Mouse (Mus musculus) right cerebral cortex, postnatal 25 days (tissue): ENCODE data around the gene Lipc.
"Not testable (repeated sequence)": the region's sequence is repeated elsewhere in the genome, so short reads cannot be mapped to it uniquely, and the experiment has no call there.

ENCODE experiments used
- DNase-seq: peaks from one replicate; pipeline ENCODE4 v3.0.0; 2022

Gene Lipc

DNA sequence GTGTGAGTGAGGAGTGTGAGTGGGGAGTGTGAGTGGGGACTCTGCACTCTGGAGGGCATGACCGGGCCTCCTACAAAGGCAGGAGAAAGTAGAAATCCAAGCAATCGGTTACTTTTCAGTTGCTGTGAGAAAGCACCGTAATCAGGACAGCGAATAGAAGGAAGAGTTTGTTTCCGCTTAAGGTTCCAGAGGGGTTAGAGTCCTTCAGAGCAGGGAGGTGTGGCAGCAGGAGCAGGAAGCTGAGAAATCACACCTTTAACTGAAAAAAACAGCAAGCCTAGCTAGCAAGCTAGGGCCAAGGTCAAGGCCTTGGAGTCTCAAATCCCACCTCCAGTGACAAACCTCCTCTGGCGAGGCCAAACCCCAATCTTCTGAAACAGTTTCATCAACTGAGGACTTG, 97.1 kb downstream of the Lipc start:
- no peak for DNase-seq

DNA sequence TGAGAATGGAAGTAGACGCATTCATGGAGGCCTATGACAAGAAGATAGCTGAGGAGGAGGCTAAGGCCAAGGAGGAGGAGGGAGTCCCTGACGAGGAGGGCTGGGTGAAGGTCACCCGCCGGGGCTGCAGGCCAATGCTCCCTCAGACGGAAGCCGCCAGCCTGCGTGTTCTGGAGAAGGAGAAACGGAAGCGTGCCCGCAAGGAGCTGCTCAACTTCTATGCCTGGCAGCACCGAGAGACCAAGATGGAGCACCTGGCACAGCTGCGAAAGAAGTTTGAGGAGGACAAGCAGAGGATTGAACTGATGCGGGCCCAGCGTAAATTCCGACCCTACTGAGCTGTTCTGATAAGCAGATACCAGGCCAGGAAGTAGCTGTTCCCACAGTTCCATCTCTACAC, 98.9 kb downstream of the Lipc start:
- DNase-seq: not testable (repeated sequence)

- no peak for DNase-seq
These were observed 100.5 kb downstream of the Lipc start for GRCm38 (mm10) chr9:70851533-70851932.

- DNase-seq: no peak
These were observed 103.8 kb downstream of the Lipc start for GRCm38 (mm10) chr9:70848135-70848770.

- DNase-seq: no peak
These were observed 104.4 kb downstream of the Lipc start for GRCm38 (mm10) chr9:70847627-70848051.

GRCm38 (mm10) chr9:70843270-70843669, 108.8 kb downstream of the Lipc start:
- no peak for DNase-seq

- DNase-seq: no peak
These were observed 109.6 kb downstream of the Lipc start for GRCm38 (mm10) chr9:70842300-70842941.

- DNase-seq: no peak
These were observed 110.4 kb downstream of the Lipc start for GRCm38 (mm10) chr9:70841426-70842215.

GRCm38 (mm10) chr9:70840861-70841341, 111.1 kb downstream of the Lipc start:
- DNase-seq: no peak

GRCm38 (mm10) chr9:70838132-70838911, 113.7 kb downstream of the Lipc start:
- DNase-seq: no peak

GRCm38 (mm10) chr9:70834730-70835154, 117.3 kb downstream of the Lipc start:
- DNase-seq: no peak

DNA sequence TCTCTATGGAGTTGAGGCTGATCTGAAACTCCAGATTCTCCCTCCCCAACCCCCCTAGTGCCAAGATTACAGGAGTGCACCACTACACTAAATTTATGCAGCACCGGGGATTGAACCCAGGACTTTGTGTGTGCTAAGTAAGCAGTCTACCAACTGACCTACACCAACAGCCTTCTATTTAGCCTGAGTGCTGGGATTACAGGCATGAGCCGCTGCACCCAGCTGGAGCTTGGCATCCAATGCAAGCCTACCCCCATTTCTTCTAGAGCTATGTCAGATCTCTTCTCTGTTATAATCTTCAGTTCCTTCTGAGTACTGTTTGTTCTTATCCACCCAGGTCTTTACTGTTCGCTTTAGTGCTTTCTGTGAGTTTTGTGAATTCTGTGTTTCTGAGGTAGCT, 117.8 kb downstream of the Lipc start:
- no peak for DNase-seq

- no peak for DNase-seq
These were observed 118.7 kb downstream of the Lipc start for GRCm38 (mm10) chr9:70833111-70833908.

GRCm38 (mm10) chr9:70832231-70832630, 119.8 kb downstream of the Lipc start:
- DNase-seq: no peak

DNA sequence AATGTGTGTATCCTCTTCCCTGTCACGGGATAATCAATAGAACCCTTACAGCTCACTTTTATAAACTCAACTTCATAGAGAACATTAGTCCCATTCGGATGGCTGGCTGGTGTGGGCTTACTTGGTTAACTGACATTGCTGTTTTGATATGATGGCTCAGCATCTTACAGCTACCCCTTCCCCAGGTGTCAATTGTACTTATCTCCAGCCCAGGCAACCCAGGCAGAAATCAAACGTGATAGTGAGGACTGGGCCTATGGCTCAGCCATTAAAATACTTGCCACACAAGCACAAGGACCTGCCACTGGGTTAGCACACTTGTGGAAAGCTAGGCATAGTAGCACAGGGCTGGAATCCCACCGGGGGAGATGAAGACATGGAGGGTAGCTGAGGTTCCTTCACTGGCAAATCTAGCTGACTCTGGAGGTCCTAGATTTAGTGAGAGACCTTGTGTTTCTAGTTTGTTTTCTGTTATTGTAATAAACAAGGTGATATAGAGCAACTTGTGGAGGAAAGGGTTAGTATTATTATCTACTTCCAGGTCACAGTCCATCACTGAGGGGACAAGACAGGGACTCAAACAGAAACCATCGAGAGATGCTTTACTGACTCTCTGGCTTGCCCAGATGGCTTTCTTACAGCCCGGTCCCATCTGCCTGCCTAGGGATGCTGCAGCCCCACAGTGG, 121.0 kb downstream of the Lipc start:
- no peak for DNase-seq

DNA sequence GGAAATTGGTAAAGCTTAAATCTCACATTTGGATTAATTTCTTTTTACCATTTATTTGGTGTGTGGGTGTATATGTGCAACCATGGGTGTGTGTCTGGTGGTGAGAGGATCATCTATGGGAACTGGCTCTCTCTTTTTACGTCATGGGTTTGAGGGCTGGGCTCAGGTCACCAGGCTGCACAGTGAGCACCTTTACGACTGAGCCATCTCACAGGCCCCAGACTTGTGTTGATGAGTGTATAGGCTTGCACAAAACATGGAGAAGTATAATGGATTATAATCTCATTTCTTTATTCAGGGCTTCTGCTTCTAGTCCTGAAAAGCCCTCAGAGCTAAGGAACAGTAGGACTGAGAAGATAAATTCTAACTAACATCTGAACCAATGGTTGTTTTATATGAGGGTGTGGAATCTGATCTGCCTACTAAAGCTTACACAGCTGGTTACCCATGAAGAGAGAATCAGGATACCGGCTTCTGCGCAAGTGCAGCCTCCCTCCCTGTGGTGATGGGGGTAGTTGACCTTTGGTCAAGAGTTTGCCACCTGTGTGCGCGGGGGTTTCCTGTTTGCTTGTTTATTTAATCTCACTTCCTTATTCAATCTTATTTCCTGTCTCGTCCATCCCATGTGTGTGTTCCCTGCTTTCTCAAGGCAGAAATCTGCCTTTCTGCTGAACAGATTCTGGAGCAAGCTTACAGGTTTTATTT, 122.1 kb downstream of the Lipc start:
- no peak for DNase-seq

- no peak for DNase-seq
These were observed 124.1 kb downstream of the Lipc start for GRCm38 (mm10) chr9:70827911-70828310.

GRCm38 (mm10) chr9:70824103-70824502, 127.9 kb downstream of the Lipc start:
- no peak for DNase-seq

DNA sequence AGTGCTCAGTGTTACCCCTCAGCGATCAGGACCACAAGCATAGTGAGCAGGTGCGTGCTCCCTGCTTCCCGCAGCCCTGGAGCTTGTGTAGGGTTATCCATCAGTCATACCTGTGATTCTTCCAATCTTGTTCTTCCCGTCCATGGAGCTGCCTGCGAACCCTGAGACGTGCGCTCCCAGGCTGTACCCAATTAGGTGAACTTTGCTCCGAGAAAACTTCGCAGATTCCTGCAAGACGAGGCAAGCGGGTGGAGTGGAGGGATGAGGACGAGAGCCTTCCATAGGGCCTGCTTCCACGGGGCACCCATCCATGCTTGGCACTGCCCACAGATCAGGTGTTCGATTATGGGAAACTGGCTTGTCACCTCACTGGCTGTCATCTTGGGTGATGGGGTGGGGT, 133.3 kb downstream of the Lipc start:
- DNase-seq: no peak

GRCm38 (mm10) chr9:70817396-70817795, 134.6 kb downstream of the Lipc start:
- DNase-seq: no peak
